In genomic region chr16:34427654-34428053, GRCm38 (mm10) we compare ENCODE assay signal across 23 mouse cellular contexts.
DNase-seq lines count a peak whose midpoint lies in the region; ATAC-seq and TF ChIP-seq lines count a peak whose summit lies in the region.
"Had no signal": no experiment of that assay in that cellular context is flagged by ENCODE, and none has a peak within 500 bp of the region (broad histone marks: within the 10 kb centered on the region; RNA-seq: fewer than 3 reads in every experiment).

No protein-coding gene starts in this region.

- no peaks in the 10 kb centered on the region for H3K27me3 ChIP-seq in hindbrain, embryonic 12.5 days
- H3K27me3 ChIP-seq in hindbrain, embryonic 11.5 days (ENCODE audit: control insufficient read depth, insufficient read depth, low read length), result no peaks in the 10 kb centered on the region
- H3K27me3 ChIP-seq: embryonic facial prominence, embryonic 13.5 days; embryonic facial prominence, embryonic 15.5 days; forebrain, embryonic 12.5 days had no signal

- peaks cover 46% of the 10 kb centered on the region for H3K4me1 ChIP-seq in hindbrain, embryonic 12.5 days
- H3K4me1 ChIP-seq in hindbrain, embryonic 11.5 days (replicated peaks; ENCODE audit: control insufficient read depth, insufficient read depth, low read length), result peaks cover 2% of the 10 kb centered on the region; the same call in 1 of the 2 replicates

- no peak overlapping the region for H3K9ac ChIP-seq in hindbrain, embryonic 12.5 days
- no peak overlapping the region for H3K9ac ChIP-seq in hindbrain, embryonic 11.5 days (ENCODE audit: low read depth, low read length)
- H3K9ac ChIP-seq: embryonic facial prominence, embryonic 13.5 days; embryonic facial prominence, embryonic 15.5 days; forebrain, embryonic 12.5 days had no signal

- H3K4me2 ChIP-seq in hindbrain, embryonic 12.5 days (replicated peaks), result no peak overlapping the region
- no peak overlapping the region for H3K4me2 ChIP-seq in hindbrain, embryonic 11.5 days (replicated peaks; ENCODE audit: low read depth, low read length)
- H3K4me2 ChIP-seq: embryonic facial prominence, embryonic 13.5 days; embryonic facial prominence, embryonic 15.5 days; forebrain, embryonic 12.5 days had no signal

- DNase-seq in hindbrain, embryonic 11.5 days (ENCODE audit: low spot score), result no peak
- no peak for DNase-seq in layer of hippocampus, adult 2 months (ENCODE audit: low spot score in 2 of 2)
- DNase-seq in layer of hippocampus, adult 8-10 months (ENCODE audit: low spot score in 2 of 2), result no peak
- peak; percentile 36 for DNase-seq in retina, postnatal 1 day
- DNase-seq in retina, embryonic 14.5 days (ENCODE audit: low spot score), result no peak
- DNase-seq in urinary bladder, postnatal 14 days (ENCODE audit: low spot score), result no peak
- DNase-seq: adrenal gland, adult 2 months; adrenal gland, postnatal 10 days; adrenal gland, postnatal 25 days; cerebellum, adult 11 months; cerebellum, adult 18-20 months; cerebellum, adult 8-10 months; cerebellum, adult 9-11 months; cerebellum, postnatal 14 days; cerebellum, postnatal 36 days; embryo, embryonic 11 days had no signal

- TF ChIP-seq CTCF in layer of hippocampus, adult 2 months (conservative IDR thresholded peaks at IDR 0.05), result no peak

- 44% methylated on average over 5 of the region's 5 CpGs for WGBS in hindbrain, embryonic 12.5 days
- 55% methylated on average over 5 of the region's 5 CpGs for WGBS in hindbrain, embryonic 11.5 days

- H3K4me3 ChIP-seq in hindbrain, embryonic 12.5 days, result no peak overlapping the region
- H3K4me3 ChIP-seq in hindbrain, embryonic 11.5 days (ENCODE audit: low read depth, low read length), result no peak overlapping the region
- no peak overlapping the region for H3K4me3 ChIP-seq in layer of hippocampus, adult 2 months
- H3K4me3 ChIP-seq: embryonic facial prominence, embryonic 13.5 days; embryonic facial prominence, embryonic 15.5 days; erythroblast, embryonic 14.5 days; forebrain, embryonic 10.5 days; forebrain, embryonic 12.5 days had no signal

- H3K36me3 ChIP-seq in hindbrain, embryonic 12.5 days, result no peaks in the 10 kb centered on the region
- H3K36me3 ChIP-seq in hindbrain, embryonic 11.5 days (ENCODE audit: control insufficient read depth, insufficient read depth, low read length), result no peaks in the 10 kb centered on the region
- H3K36me3 ChIP-seq: embryonic facial prominence, embryonic 13.5 days; embryonic facial prominence, embryonic 15.5 days; forebrain, embryonic 10.5 days; forebrain, embryonic 12.5 days had no signal

- ATAC-seq in hindbrain, embryonic 12.5 days (ENCODE audit: low FRiP score), result no peak
- ATAC-seq in hindbrain, embryonic 11.5 days (ENCODE audit: low FRiP score), result no peak
- ATAC-seq: forebrain, embryonic 14.5 days had no signal

- H3K27ac ChIP-seq in hindbrain, embryonic 12.5 days, result 0 out of 2 replicates have a peak overlapping the region, but pooled peaks have one; percentile 35
- H3K27ac ChIP-seq in hindbrain, embryonic 11.5 days (ENCODE audit: low read depth, low read length), result no peak overlapping the region
- H3K27ac ChIP-seq in layer of hippocampus, adult 2 months, result peak overlapping the region; percentile 72; the same call in 1 of the 2 replicates
- H3K27ac ChIP-seq: embryonic facial prominence, embryonic 13.5 days; embryonic facial prominence, embryonic 15.5 days; forebrain, embryonic 10.5 days; forebrain, embryonic 12.5 days had no signal

- no peaks in the 10 kb centered on the region for H3K9me3 ChIP-seq in hindbrain, embryonic 12.5 days (replicated peaks)
- no peaks in the 10 kb centered on the region for H3K9me3 ChIP-seq in hindbrain, embryonic 11.5 days (ENCODE audit: control insufficient read depth, low read length)
- H3K9me3 ChIP-seq: embryonic facial prominence, embryonic 13.5 days; embryonic facial prominence, embryonic 15.5 days; forebrain, embryonic 10.5 days; forebrain, embryonic 12.5 days had no signal
